Mouse (Mus musculus): ENCODE measurements around the gene Dynll1. TPM values are rescaled to one million over a fixed set of nuclear protein-coding genes. Genes with fewer than 3 reads are reported as not detected.
"Not testable (repeated sequence)": the region's sequence is repeated elsewhere in the genome, so short reads cannot be mapped to it uniquely, and the experiment has no call there.

Gene Dynll1
- total RNA-seq, 2 experiments from 2014 or later: 243 to 258 TPM

DNA sequence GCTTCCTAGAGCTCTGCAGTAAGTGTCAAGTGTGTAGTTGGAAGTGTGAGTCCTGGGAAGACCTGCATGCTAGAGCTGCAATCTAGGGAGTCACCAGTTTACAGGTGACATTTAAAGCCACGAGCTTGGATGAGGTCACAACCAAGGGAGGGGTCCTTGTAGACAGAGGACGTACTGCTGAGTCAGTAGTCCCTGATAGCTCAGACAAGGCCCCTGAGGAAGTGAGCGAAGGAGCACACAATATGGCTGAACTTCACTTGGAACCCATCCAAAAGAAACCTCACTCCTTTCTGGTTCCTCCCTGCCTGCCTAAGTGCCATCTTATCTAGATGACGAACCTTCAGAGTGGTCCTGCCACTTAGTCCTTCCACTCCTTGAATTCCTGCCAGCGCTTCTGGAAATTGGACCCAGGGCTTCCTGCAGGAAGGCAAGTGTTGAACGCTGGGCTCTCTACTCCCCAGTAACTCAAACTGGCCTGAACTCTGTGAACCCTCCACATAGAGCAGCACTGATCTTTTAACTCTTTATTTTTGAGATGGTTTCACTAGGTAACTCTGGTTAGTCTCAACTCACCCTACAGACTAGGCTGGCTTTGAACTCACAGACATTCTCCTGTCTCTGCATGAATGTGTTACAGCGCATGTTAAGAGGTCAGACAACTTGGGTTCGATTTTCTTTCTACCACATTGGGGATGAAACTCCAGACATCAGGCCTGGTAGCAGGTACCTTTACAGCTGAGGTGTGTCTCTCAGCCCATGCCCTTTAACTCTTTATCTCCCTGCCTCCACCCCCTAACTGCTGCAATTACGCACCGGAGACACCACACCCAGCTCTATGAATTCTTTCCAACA is 12.2 kb upstream of the Dynll1 start:
- no peak for DNase-seq

DNA sequence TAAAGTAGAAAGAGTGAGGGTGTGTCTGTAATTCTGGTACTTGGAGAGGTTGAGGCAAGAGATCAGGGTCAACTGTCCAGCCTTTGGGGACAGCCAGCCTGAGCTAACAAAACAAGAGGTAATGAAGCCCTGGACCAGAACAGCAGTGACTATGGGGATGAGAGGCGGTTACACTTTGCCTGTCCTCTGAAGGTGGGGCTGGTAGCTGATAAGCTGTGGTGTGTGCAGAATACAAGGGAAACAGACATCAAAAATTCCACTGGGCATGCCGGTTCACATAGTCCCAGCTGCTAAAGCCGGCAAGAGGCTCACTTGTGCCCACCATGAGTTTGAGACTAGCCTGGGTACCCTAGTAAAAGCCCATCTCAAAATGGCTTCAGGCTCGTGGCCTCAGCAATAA is 11.6 kb upstream of the Dynll1 start:
- no peak for DNase-seq

DNA sequence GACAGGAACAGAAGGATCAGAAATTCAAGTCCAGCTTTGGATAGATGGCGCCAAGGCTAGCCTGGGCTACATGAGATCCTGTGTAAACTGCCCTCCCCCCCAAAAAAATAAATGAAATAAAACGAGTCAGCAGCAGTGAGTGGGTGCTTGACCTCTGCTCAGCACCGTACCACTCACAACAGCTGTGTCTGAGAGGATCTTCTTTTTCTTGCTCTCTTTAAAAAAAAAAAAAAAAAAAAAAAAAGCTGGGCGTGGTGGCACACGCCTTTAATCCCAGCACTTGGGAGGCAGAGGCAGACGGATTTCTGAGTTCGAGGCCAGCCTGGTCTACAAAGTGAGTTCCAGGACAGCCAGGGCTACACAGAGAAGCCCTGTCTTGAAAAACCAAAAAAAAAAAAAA is 1.4 kb upstream of the Dynll1 start:
- DNase-seq: not testable (repeated sequence)

DNA sequence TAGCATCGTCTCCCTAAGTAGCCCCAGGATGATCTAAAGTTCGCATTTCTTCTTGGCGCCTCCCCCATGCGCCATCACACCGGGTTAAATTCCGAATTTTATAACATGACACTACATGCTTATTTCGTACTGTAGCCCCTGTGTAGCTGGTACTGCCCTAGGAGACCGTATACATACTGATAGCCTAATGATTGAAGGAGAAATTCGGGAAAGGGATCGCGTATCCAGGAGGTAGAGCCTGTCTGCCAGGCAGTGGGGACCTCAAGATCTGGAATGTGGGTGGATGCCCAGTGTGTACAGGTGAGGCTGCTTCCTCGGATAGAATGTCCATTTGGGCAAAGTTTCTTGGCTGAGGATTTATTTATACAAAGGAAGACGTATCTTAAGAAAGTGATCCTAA is 816 bp upstream of the Dynll1 start:
- DNase-seq: no peak

DNA sequence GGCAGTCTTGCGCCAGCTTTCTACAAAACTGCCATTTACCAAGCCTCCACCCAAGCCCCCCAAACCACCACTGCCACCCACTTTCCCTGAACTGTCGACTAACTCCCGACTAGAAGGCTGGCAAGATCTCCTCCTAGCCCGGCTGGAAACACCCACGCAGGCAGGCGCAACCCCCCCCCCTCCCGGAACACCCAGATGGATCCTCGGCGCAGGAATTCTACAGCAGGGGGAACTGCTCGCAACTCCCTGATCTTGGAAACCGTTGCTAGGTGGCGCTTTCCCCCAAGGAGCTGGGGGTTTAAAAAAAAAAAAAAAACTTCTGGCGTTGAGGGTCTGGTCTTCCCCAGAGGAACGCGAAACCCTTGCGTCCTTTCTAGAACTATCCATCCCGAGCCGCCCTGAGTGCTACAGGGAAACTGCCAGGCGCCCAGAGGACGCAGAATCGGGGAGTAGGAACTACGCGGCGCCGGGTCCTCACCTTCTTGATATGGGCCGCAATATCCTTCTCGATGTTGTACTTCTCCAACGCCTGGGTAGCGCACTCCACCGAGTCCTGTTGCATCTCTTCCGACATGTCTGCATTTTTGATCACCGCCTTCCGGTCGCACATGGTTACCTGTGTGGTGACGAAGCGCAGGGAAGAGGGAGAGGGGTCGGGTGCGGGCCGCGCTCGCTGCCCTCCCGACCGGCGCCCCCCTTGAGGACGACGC is 609 bp downstream of the Dynll1 start:
- peak; percentile 67 for DNase-seq

DNA sequence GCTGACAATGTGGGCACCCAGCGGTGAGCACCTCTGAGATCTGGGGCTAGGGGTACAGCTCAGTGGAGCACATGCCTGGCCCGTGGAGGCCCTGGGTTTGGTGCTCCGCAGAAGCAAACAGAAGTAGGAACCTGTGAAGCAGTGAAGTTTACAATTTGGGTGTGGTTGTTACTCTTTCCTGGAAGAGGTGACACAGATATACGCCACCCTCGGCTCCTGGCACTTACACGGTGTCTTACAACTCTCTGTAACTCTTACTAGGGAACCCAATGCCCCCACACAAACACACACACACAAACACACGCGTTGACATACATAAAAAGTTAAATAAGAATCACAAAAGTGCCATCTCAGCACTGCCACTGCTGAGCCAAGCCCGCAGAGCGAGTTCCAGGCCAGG is 4.5 kb downstream of the Dynll1 start:
- no peak for DNase-seq

DNA sequence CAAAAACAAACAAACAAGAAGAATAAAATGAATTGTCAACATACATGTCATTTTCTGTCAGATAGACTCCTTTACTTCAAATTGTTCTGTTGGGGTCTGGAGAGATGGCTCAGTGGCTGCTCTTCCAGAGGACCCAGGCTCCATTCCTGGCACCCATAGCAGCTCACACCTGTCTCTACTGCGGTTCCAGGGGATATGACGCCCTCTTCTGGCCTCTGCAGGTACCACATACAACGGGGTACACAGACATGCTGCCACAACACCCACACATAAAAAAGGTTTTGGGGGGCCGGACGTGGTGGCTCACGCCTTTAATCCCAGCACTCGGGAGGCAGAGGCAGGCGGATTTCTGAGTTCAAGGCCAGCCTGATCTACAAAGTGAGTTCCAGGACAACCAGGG is 6.6 kb downstream of the Dynll1 start:
- DNase-seq: no peak

DNA sequence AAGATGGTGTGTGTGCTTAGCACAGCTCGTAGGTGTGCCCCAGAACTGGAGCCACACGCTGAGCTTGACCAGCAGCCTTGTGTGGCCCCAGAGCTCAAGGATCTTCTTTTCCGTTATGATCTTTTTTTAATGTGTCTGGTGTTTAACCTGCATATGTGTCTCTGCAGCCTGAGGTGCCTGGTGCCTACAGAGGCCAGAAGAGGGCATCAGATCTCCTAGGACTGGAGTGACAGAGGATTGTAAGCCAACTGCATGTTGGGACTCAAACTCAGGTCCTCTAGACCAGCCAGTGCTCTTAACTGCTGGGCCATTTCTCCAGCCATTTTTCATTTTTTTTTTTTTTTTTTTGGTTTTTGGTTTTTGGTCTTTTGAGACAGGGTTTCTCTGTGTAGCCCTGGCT is 16.1 kb downstream of the Dynll1 start:
- DNase-seq: no peak

DNA sequence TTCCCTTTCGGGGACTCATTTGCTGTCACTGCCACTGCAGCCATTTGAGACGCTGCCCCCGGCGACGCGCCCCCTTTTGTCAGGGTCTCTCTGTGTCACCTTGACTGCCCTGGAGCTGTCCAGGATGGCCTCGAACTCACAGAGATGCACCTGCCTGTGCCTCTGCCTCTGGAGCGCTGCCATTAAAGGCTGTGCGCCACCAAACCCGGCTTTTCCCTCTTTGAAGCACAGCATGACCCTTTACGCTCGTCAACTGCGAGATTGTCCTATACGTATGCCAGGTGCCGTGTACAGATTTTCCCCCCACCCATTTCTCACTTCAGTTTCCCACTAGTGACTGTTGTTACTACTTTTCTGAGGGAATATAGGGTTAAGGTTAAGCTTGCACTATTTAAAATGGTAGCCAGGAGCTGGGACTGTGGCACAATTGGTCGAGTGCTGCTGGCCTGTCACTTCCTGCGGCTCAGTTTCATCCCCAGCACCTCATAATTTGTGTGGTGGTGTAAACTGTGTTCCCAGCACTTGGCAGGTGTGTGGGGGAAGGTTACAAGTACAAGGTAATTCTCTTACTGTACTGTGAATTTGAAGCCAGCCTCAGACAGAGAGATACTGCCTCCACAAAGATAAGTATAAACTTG is 20.6 kb downstream of the Dynll1 start:
- DNase-seq: peak; percentile 43

DNA sequence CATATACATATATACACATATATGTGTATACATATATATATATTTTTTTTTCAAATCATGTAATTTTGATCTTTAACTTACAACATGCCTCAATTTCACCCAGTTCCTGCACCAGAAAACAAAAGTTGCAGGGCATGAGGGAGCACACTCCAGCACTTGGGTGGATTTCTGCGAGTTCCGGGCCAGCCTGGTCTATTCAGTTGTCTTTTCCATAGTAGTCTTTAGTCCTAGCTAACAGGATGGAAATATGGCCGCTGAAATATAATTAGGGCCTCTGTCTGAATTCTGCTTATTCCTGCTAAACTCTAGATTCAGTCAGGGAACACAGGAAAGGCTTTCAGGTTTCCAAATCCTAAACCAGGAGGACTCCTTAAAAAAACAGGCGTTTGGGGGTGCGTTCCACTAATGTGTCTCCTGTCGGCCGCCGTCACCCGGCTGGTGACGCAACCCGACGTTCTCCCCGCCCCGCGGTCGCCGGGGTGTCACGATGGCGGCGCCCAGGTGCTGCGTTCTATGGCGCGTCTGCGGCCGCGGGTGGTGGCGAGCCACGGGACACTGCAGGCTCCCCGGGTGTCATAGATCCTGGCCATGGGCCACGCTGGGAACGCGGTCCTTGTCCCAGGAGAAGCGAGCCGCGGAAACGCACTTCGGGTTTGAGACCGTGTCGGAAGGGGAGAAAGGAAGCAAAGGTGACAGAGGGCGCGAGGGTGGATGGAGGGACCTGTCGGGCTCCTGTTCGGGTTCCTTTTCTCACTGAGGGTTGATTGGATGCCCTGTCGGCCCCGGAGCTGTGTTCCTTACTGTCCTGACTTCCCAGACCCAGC is 21.4 kb downstream of the Dynll1 start, which contains the start of gene Coq5:
Gene Coq5 (plus strand): TSS at position 441 of the 824 bp plus-strand sequence.
- DNase-seq: peak; percentile 94

DNA sequence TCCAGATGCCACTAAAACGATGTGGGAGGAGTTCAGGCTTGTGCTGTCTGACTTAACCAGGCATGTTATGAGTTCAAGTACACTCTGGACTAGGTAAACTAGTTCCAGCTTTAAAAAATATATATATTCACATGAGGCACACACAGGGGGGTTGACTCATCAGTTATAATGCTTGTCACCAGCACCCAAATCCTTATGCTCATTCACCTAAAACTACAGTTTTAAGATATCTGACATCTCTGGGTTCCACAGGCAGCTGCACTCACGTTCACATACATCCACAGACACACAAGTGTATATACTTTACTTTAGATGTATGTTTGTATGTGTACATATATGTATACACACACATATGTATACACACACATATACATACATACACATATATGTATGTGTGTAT is 22.0 kb downstream of the Dynll1 start:
- no peak for DNase-seq

DNA sequence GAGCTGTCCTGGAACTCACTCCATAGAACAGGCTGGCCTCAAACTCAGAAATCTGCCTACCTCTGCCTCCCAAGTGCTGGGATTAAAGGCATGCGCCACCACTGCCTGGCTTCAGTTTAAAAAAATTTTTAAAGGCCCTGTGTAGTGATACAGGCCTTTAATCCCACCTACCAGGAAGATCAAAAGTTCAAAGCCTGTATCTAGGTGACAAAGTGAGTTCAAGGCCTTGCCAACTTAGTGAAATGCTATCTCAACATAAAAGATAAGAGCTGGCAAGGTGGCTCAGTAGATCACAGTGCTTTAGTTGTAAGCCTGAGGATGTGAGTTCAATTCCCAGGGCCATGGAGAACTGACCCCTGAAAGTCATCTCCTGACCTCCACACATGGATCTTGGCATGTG is 22.7 kb downstream of the Dynll1 start:
- no peak for DNase-seq

DNA sequence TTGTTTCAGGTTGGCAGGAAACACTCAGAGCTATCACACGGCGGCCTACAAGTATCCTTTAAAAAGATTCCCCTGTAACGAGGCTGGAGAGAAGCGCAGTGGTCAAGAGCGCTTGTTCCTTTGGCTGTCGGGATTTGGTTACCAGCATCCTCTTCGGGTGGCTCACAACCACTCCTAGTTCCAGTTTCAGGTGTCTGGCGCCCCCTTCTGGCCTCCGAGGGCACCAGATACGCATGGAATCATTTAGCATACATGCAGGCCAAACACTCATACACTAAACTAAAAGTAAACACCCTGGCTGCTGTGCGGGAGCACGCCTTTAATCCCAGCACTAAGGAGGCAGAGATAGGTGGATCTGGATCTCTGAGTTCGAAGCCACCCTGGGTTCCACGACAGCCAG is 24.8 kb downstream of the Dynll1 start:
- DNase-seq: peak; percentile 42

DNA sequence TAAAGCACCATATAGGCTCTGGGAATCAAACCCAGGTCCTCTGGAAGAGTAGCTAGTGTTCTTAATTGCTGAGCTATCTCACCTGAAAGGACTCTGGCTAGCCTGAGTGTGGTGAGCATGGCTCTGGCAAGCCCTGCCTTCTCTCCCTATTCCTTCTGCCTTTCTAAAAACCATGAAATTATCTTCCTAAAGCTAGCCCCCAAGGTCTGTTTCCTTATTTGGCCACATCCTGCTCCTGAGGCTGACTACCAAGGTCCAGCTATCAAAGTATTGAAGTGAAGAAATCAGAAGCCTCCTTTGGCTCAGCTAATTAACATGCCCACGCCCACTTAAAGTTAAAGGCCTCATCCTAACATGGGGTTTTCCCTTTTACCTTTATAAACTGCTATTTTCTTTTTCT is 26.0 kb downstream of the Dynll1 start:
- peak; percentile 44 for DNase-seq

DNA sequence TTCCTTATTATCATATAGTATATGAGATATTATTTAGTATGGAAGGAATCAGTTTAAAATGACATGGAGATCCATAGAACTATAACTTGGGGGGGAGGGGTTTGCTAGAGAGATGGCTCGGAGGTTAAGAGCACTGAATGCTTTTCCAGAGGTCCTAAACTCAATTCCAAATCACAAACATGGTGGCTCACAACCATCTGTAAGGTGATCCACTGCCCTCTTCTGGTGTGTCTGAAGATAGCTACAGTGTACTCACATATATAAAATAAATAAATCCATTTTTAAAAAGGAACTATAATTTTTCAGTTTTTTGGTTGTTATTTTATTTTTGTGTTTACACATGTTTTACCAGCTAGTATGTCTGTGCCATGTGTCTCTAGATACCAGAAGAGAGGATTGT is 26.4 kb downstream of the Dynll1 start:
- DNase-seq: no peak

DNA sequence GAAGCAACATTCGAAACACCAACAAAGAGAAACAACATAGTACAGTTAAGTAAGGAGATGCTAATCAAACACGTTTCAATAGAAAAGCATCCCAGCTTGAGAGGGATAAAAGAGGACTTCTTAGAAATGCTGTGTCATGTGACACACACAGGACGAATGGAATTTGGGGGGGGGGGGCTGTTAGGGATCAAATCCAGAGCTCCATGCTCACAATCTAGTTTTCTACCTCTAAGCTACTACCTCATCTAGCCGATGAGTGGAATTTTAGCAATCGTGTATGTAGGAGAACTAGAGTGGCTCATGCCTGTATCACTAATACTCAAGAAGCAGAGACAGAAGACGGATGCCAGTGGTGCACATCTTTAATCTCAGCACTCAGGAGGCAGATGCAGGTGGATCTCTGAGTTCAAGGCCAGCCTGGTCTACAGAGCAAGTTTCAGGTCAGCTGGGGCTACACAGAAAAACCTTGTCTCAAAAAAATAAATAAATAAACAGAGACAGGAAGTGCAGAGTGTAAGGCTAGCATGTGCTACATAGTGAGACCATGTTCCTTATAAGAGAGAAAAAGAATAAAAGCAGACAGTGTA is 27.2 kb downstream of the Dynll1 start:
- no peak for DNase-seq

DNA sequence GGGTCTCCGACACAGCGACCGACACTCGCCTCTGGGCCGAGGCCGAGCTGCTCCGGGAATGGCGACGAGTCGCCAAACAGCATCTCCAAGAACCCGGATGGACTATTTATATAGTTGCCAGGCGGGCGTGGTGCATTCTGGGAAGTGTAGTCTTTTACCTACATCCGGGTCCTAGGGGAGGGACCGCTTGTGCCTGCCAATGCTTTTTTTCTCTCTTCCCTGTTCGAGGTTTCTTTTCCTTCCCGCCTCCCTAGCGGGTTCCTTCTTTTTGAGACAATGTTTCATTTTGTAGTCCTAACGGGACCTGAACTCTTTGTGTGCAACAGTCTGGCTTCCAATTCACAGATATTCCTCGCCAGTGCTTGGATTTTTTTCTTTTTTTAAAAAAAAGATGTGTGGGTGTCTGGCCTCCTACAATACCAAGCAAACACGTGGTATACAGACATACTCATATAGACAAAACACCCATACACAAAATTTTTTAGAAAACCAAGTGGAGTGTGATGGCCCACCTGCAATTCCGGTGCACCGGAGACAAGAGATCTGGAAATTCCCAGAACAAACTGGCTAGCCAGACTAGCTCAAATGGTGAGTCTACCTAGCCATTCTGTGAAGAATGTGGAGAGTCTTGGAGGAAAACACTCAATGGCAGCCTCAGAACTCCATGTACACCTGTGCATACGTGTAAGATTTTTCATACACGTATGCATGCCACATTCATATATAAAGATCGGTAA is 27.8 kb downstream of the Dynll1 start, which contains the start of gene Rnf10:
Gene Rnf10 (minus strand): TSS at position 87 of the 737 bp plus-strand sequence.
- DNase-seq: peak; percentile 97

DNA sequence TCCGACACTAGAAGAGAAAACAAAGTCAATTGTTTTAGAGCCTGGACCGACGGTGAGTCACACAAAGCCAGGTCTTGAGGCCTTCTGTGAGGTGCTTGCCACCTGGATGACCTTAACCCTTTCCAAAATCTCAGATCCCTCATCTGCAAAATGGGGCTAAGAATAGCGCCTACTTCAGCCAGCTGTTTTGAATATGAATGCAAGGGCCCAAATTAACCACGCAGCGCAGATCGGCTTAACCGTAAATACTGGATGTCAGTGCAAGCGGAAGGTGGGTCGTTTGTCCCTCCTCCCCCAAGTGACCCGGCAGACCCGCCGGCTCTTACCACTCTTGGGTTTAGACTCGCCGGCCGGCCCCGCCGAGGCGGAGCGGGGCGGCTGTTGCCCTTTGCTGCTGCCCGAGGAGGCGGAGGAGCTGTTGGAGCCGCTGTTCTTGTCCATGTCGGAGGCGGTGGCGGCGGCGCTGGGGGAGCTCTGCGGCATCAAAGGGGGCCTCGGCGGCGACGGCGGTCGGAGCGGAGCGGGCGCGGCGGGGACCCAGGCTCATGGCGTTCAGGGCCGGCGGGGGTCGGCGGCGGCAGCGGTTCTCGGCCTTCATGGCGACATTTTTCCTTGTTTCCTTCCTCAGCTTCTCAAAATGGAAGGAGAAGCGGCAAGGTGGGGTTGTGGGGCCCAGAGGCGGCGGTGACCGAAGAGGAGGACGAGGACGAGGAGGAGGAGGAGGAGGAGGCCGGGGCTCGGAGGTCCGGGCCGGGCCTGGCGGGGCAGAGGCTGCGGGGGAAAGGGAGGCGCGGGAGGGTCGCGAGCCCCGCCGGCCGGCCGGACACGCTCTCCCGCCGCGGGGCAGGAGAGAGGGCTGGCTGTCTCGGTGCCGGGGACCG is 28.6 kb downstream of the Dynll1 start:
- peak; percentile 57 for DNase-seq

DNA sequence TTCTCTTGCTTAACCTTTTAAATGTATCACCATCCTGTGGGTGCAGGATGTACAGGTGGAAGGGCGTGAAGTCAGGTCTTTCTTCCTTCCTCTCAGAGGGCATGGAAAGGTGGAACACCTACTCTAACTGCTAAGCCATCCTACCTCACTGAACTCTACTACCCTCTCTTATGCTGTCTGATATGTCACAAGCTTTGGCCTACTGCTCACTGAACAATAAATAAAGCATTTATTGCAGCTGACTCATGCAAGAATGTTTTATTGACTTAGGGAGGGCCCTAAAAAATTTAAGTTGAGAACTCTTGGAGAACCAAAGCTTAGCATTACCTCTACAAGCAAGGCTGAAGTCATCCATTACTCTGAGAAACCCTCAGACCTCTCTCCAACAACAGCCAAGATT is 30.8 kb downstream of the Dynll1 start:
- no peak for DNase-seq

DNA sequence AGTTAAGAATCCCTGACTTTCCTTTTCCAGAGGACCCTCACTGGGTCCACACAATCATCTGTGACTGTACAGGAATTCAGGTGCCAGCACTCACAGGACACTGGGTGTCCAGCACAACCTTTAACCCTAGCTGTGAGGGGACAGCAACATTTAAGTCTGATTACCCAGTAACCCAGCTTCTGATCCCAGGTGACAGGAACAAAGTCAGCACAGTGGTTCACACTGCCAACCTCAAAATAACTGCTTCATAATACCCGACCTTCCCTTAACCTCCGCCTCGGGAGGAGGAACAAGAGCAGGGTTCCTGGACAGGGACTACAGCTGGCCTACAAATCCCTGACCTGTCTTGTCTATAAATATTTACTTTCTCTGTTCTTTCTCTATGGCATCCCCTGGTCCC is 32.5 kb downstream of the Dynll1 start:
- peak; percentile 29 for DNase-seq

All from adrenal gland, postnatal 10 days (tissue).